Comparison of ENCODE assay signal across 7 mouse cellular contexts in genomic region chr7:44853596-44854355, GRCm38 (mm10). TPM values are rescaled to one million over a fixed set of nuclear protein-coding genes. Genes with fewer than 3 reads are reported as not detected.
DNase-seq lines count a peak whose midpoint lies in the region; ATAC-seq lines count a peak whose summit lies in the region.

No protein-coding gene starts in this region.

- H3K27ac ChIP-seq in lung, embryonic 16.5 days (ENCODE audit: low read length) = peak overlapping the region; percentile 98
- H3K27ac ChIP-seq in intestine, embryonic 15.5 days = peak overlapping the region; percentile 98
- H3K27ac ChIP-seq in neural tube, embryonic 15.5 days (replicated peaks) = peak overlapping the region; percentile 91

- H3K9ac ChIP-seq in lung, embryonic 16.5 days (ENCODE audit: low read length) = peak overlapping the region; percentile 74
- H3K9ac ChIP-seq in intestine, embryonic 15.5 days = peak overlapping the region; percentile 71
- peak overlapping the region; percentile 58 for H3K9ac ChIP-seq in neural tube, embryonic 15.5 days (replicated peaks)

- WGBS in lung, embryonic 16.5 days = 20% methylated on average over 26 of the region's 26 CpGs
- WGBS in intestine, embryonic 15.5 days = 30% methylated on average over 26 of the region's 26 CpGs
- WGBS in neural tube, embryonic 15.5 days = 31% methylated on average over 26 of the region's 26 CpGs

- no peaks in the 10 kb centered on the region for H3K27me3 ChIP-seq in lung, embryonic 16.5 days (ENCODE audit: control insufficient read depth, insufficient read depth, low read depth, low read length)
- no peaks in the 10 kb centered on the region for H3K27me3 ChIP-seq in intestine, embryonic 15.5 days (replicated peaks)
- no peaks in the 10 kb centered on the region for H3K27me3 ChIP-seq in neural tube, embryonic 15.5 days (replicated peaks)

- DNase-seq in lung, postnatal 4 days = no peak
- DNase-seq in gastrocnemius, postnatal 10 days = no peak
- no peak for DNase-seq in thymus, postnatal 25 days

- H3K4me2 ChIP-seq in lung, embryonic 16.5 days (ENCODE audit: low read depth, low read length) = peak overlapping the region; percentile 87
- peak overlapping the region; percentile 88 for H3K4me2 ChIP-seq in intestine, embryonic 15.5 days (replicated peaks)
- H3K4me2 ChIP-seq in neural tube, embryonic 15.5 days = peak overlapping the region; percentile 70

- peaks cover 42% of the 10 kb centered on the region for H3K4me1 ChIP-seq in lung, embryonic 16.5 days (replicated peaks; ENCODE audit: control insufficient read depth, insufficient read depth, low read length)
- H3K4me1 ChIP-seq in intestine, embryonic 15.5 days (replicated peaks) = peaks cover 62% of the 10 kb centered on the region
- H3K4me1 ChIP-seq in neural tube, embryonic 15.5 days = peaks cover 74% of the 10 kb centered on the region

- peaks cover 5% of the 10 kb centered on the region; the same call in 1 of the 2 replicates for H3K36me3 ChIP-seq in lung, embryonic 16.5 days (ENCODE audit: control insufficient read depth, insufficient read depth, low read length)
- peaks cover 13% of the 10 kb centered on the region for H3K36me3 ChIP-seq in intestine, embryonic 15.5 days
- H3K36me3 ChIP-seq in neural tube, embryonic 15.5 days = peaks cover 10% of the 10 kb centered on the region; the same call in 1 of the 2 replicates

- no peaks in the 10 kb centered on the region for H3K9me3 ChIP-seq in lung, embryonic 16.5 days (ENCODE audit: control insufficient read depth, low read length)
- H3K9me3 ChIP-seq in intestine, embryonic 15.5 days = no peaks in the 10 kb centered on the region
- H3K9me3 ChIP-seq in neural tube, embryonic 15.5 days (replicated peaks) = no peaks in the 10 kb centered on the region

- H3K4me3 ChIP-seq in lung, embryonic 16.5 days (ENCODE audit: low read length) = peak overlapping the region; percentile 59
- H3K4me3 ChIP-seq in intestine, embryonic 15.5 days (replicated peaks) = peak overlapping the region; percentile 49
- peak overlapping the region; percentile 45 for H3K4me3 ChIP-seq in neural tube, embryonic 15.5 days (replicated peaks)

- no peak for ATAC-seq in lung, embryonic 16.5 days (ENCODE audit: low read depth)
- peak; percentile 3; the same call in 1 of the 2 replicates for ATAC-seq in erythroid progenitor cell, adult 5-6 weeks (replicated peaks; ENCODE audit: low FRiP score, poor library complexity, severe bottlenecking)
- no peak for ATAC-seq in intestine, embryonic 15.5 days
- no peak for ATAC-seq in neural tube, embryonic 15.5 days (ENCODE audit: low FRiP score)

RNA-seq across cellular contexts. Expression of gene Pnkp, which starts 3.2 kb away (rescaled TPM):
- polyA plus RNA-seq in lung, embryonic 16.5 days (2015; fragmentation: Nextera tagmentation; extraction: Ambion mirVana) = 38.0 and 39.0 TPM in 2 replicates
- 29.6 and 36.0 TPM in 2 replicates for total RNA-seq in erythroid progenitor cell, adult 5-6 weeks (2015; ENCODE audit: low replicate concordance)
- total RNA-seq in erythroid progenitor cell, adult 5-6 weeks (2017; ENCODE audit: low replicate concordance) = 30.9 and 58.2 TPM in 2 replicates
- 25.9 and 29.0 TPM in 2 replicates for polyA plus RNA-seq in intestine, embryonic 15.5 days (2015; fragmentation: Nextera tagmentation; extraction: Ambion mirVana)
- 29.2 and 29.6 TPM in 2 replicates for polyA plus RNA-seq in neural tube, embryonic 15.5 days (2015; fragmentation: Nextera tagmentation; extraction: Ambion mirVana)
- total RNA-seq in gastrocnemius, postnatal 10 days (2021) = 10 to 100 TPM; 14.4 to 16.5 TPM

RNA-seq across cellular contexts. Expression of gene Tbc1d17, which starts 4.9 kb away (rescaled TPM):
- 83.7 and 84.4 TPM in 2 replicates for polyA plus RNA-seq in lung, embryonic 16.5 days (2015; fragmentation: Nextera tagmentation; extraction: Ambion mirVana)
- total RNA-seq in erythroid progenitor cell, adult 5-6 weeks (2015; ENCODE audit: low replicate concordance) = 6.8 and 58.3 TPM in 2 replicates
- total RNA-seq in erythroid progenitor cell, adult 5-6 weeks (2017; ENCODE audit: low replicate concordance) = 18.0 and 35.8 TPM in 2 replicates
- 71.0 and 71.3 TPM in 2 replicates for polyA plus RNA-seq in intestine, embryonic 15.5 days (2015; fragmentation: Nextera tagmentation; extraction: Ambion mirVana)
- 105 and 110 TPM in 2 replicates for polyA plus RNA-seq in neural tube, embryonic 15.5 days (2015; fragmentation: Nextera tagmentation; extraction: Ambion mirVana)
- 10 to 100 TPM; 41.7 to 49.0 TPM for total RNA-seq in gastrocnemius, postnatal 10 days (2021)

RNA-seq across cellular contexts. Expression of gene Akt1s1, which starts 5.0 kb away (rescaled TPM):
- 92.3 and 95.6 TPM in 2 replicates for polyA plus RNA-seq in lung, embryonic 16.5 days (2015; fragmentation: Nextera tagmentation; extraction: Ambion mirVana)
- 1.8 and 3.8 TPM in 2 replicates for total RNA-seq in erythroid progenitor cell, adult 5-6 weeks (2015; ENCODE audit: low replicate concordance)
- 3.7 and 27.8 TPM in 2 replicates for total RNA-seq in erythroid progenitor cell, adult 5-6 weeks (2017; ENCODE audit: low replicate concordance)
- 112 and 116 TPM in 2 replicates for polyA plus RNA-seq in intestine, embryonic 15.5 days (2015; fragmentation: Nextera tagmentation; extraction: Ambion mirVana)
- 89.9 and 92.0 TPM in 2 replicates for polyA plus RNA-seq in neural tube, embryonic 15.5 days (2015; fragmentation: Nextera tagmentation; extraction: Ambion mirVana)
- 10 to 100 TPM; 84.2 to 86.4 TPM for total RNA-seq in gastrocnemius, postnatal 10 days (2021)

RNA-seq across cellular contexts. Expression of gene Ptov1, which starts 15.8 kb away (rescaled TPM):
- polyA plus RNA-seq in lung, embryonic 16.5 days (2015; fragmentation: Nextera tagmentation; extraction: Ambion mirVana) = 302 and 307 TPM in 2 replicates
- total RNA-seq in erythroid progenitor cell, adult 5-6 weeks (2015; ENCODE audit: low replicate concordance) = 16.9 and 18.4 TPM in 2 replicates
- total RNA-seq in erythroid progenitor cell, adult 5-6 weeks (2017; ENCODE audit: low replicate concordance) = 1.8 and 4.8 TPM in 2 replicates
- 239 and 253 TPM in 2 replicates for polyA plus RNA-seq in intestine, embryonic 15.5 days (2015; fragmentation: Nextera tagmentation; extraction: Ambion mirVana)
- 433 and 459 TPM in 2 replicates for polyA plus RNA-seq in neural tube, embryonic 15.5 days (2015; fragmentation: Nextera tagmentation; extraction: Ambion mirVana)
- 100 to 1,000 TPM; 210 to 216 TPM for total RNA-seq in gastrocnemius, postnatal 10 days (2021)

RNA-seq across cellular contexts. Expression of gene Atf5, which starts 37.3 kb away (rescaled TPM):
- 3.3 and 3.5 TPM in 2 replicates for polyA plus RNA-seq in lung, embryonic 16.5 days (2015; fragmentation: Nextera tagmentation; extraction: Ambion mirVana)
- total RNA-seq in erythroid progenitor cell, adult 5-6 weeks (2015; ENCODE audit: low replicate concordance) = 3.4 TPM in 1 of 2 replicates, not detected in the other
- total RNA-seq in erythroid progenitor cell, adult 5-6 weeks (2017; ENCODE audit: low replicate concordance) = 2.1 and 2.8 TPM in 2 replicates
- 6.2 and 6.6 TPM in 2 replicates for polyA plus RNA-seq in intestine, embryonic 15.5 days (2015; fragmentation: Nextera tagmentation; extraction: Ambion mirVana)
- polyA plus RNA-seq in neural tube, embryonic 15.5 days (2015; fragmentation: Nextera tagmentation; extraction: Ambion mirVana) = 3.6 and 4.1 TPM in 2 replicates
- 10 to 100 TPM; 55.1 to 60.5 TPM for total RNA-seq in gastrocnemius, postnatal 10 days (2021)
